Mouse (Mus musculus): ENCODE data around the gene Ngb. TPM values are rescaled to one million over a fixed set of nuclear protein-coding genes. Genes with fewer than 3 reads are reported as not detected.

Gene Ngb
- polyA plus RNA-seq, 1 experiment from 2014 or later = 0.43 TPM

DNA sequence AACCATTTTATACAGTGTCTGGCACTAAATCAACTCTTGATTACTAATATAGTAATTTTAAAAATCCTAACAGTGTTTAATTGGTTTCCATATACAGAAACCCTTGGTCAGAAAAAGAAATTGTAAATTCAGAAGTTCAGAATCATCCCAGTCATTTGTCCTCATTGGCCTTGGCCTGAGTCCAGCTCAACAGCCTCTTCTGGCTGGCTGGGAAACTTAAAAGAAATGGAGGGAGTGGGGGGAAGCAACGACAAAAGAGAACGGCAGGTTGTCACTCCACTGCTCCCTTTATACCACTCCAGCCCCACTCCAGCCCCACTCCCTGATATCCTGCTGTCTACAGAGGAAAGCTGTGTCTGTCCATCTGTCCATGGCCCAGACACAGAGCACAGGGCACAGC, 28.8 kb upstream of the Ngb start:
- no peak overlapping the region for H3K27ac ChIP-seq
- no peak overlapping the region for H3K4me2 ChIP-seq (replicated peaks)
- WGBS = 89% methylated on average over 2 of the region's 2 CpGs
- H3K36me3 ChIP-seq = peaks cover 43% of the 10 kb centered on the region; the same call in 1 of the 2 replicates
- no peaks in the 10 kb centered on the region for H3K27me3 ChIP-seq
- no peak overlapping the region for H3K9ac ChIP-seq
- no peak overlapping the region for H3K4me3 ChIP-seq
- ATAC-seq (ENCODE audit: low FRiP score) = no peak
- no peaks in the 10 kb centered on the region for H3K9me3 ChIP-seq (replicated peaks)
- H3K4me1 ChIP-seq = no peaks in the 10 kb centered on the region

DNA sequence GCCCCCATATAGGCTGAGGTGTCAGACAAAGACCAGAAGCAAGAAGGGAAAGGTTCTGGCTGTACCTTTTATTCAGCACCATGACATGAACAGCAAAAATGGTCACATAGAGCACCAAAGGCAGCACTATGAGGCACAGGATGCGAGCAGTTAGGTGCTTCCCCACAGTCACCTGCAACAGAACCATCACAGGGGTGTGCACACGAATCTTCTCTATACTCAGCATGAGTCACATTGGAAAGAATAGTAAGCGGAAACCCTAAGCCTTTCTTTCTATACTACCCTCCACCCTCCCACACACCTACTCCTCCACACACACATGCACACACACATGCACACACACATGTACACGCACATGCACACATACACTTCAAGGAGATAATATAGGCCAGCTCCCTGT, 27.9 kb upstream of the Ngb start:
- Histone ChIP-seq H3K9me3 (replicated peaks) (no peaks in the 10 kb centered on the region), H3K4me2 (replicated peaks) (no peak overlapping the region), H3K27ac (no peak overlapping the region), H3K36me3 (peaks cover 41% of the 10 kb centered on the region; the same call in 1 of the 2 replicates), H3K9ac (no peak overlapping the region), H3K4me3 (no peak overlapping the region), H3K4me1 (no peaks in the 10 kb centered on the region), H3K27me3 (no peaks in the 10 kb centered on the region)
- no peak for ATAC-seq (ENCODE audit: low FRiP score)
- 89% methylated on average over 4 of the region's 4 CpGs for WGBS

DNA sequence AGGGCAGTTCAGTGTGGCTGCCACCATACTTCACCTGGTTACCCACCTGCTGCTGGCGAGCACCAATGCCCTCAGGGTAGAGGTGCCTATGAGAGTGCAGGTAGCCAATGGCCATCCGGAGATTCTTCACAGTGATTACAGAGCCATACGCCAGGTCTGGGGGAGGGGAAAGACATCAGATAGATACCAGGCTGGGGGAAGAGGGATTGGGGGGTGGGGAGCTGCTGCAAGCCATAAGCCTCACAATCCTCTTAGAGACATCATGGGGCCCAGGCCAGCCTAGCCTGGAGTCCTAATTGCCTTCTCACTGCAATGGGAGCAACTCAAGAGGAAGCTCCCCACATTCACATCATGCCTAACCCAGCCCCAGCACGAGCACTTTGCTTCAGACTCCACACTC, 24.9 kb upstream of the Ngb start:
- H3K4me3 ChIP-seq = no peak overlapping the region
- H3K9ac ChIP-seq = no peak overlapping the region
- no peaks in the 10 kb centered on the region for H3K9me3 ChIP-seq (replicated peaks)
- no peak overlapping the region for H3K27ac ChIP-seq
- 83% methylated on average over 4 of the region's 4 CpGs for WGBS
- H3K4me2 ChIP-seq (replicated peaks) = no peak overlapping the region
- H3K27me3 ChIP-seq = no peaks in the 10 kb centered on the region
- no peaks in the 10 kb centered on the region for H3K4me1 ChIP-seq
- peaks cover 55% of the 10 kb centered on the region for H3K36me3 ChIP-seq
- ATAC-seq (ENCODE audit: low FRiP score) = no peak

DNA sequence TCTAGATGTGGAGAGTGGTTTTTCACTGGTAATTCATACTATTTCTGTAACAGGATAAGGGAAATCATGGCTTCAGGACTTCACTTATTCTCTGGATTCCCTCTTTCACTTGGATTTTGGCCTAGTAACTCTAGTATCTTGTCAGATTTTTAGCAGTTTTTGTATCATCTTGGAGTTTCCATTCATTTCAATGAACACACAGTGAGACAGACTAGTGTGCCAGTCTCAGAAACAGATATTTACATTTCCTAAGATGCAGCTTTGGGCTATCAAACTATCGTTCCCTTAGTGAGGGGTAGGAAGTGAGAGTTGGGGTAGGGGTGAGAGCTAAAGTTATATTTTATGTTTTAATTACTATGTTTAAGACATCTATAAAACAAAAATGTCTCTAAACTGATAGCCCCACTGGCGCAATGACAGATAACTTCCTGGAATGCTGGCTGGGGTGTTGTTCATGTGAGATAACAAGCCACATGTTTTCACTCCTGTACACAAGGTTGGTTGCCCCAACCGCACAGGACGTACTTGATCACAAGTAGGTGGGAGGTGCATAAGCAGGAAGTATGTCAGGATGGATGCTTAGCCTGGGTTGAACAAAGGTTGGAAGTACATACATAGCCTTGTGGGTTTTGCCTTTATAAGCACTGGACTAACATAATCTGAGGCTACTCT, 19.7 kb upstream of the Ngb start:
- H3K9ac ChIP-seq = no peak overlapping the region
- no peaks in the 10 kb centered on the region for H3K4me1 ChIP-seq
- 97% methylated on average over 4 of the region's 4 CpGs for WGBS
- no peak for ATAC-seq (ENCODE audit: low FRiP score)
- no peak overlapping the region for H3K4me2 ChIP-seq (replicated peaks)
- H3K27me3 ChIP-seq = no peaks in the 10 kb centered on the region
- no peak overlapping the region for H3K27ac ChIP-seq
- H3K36me3 ChIP-seq = peaks cover 50% of the 10 kb centered on the region
- H3K4me3 ChIP-seq = no peak overlapping the region
- H3K9me3 ChIP-seq (replicated peaks) = no peaks in the 10 kb centered on the region

DNA sequence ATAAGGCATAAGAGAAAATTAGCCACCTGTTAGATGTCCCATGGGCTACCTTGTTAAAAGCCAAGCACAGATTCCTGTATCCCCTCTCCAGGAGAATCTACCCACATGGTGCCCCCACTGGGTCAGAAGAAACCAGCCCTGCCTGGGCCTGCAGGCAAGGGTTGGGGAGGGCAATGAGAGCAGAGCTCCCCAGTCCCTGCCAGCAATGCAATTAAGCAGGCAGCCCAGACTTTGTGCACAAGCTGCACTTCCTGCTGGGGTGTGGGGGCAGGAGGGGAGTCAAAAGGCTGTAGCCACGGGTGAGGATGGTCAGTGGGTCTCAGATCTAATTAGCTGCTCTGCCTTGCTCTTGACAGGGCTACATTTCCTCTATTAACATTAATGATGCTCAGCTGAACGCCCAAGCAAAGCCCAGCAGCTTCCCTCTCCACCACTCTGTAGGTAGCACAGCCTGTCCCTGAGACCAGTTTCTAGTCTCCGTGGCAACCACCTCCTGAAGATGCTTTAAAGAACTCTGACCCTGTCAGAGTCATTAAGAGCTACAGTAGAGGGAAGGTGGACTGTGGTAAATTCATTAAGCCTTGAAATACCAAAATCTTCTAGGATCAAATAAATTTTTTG, 5.1 kb upstream of the Ngb start:
- Histone ChIP-seq H3K9me3 (replicated peaks) (no peaks in the 10 kb centered on the region), H3K27me3 (peaks cover 15% of the 10 kb centered on the region), H3K4me1 (peaks cover under 1% of the 10 kb centered on the region), H3K4me3 (no peak overlapping the region), H3K36me3 (peaks cover 29% of the 10 kb centered on the region), H3K9ac (no peak overlapping the region), H3K4me2 (replicated peaks) (no peak overlapping the region), H3K27ac (no peak overlapping the region)
- ATAC-seq (ENCODE audit: low FRiP score) = 0 out of 2 replicates have a peak, but pooled peaks have one; percentile 40
- 47% methylated on average over 3 of the region's 3 CpGs for WGBS

DNA sequence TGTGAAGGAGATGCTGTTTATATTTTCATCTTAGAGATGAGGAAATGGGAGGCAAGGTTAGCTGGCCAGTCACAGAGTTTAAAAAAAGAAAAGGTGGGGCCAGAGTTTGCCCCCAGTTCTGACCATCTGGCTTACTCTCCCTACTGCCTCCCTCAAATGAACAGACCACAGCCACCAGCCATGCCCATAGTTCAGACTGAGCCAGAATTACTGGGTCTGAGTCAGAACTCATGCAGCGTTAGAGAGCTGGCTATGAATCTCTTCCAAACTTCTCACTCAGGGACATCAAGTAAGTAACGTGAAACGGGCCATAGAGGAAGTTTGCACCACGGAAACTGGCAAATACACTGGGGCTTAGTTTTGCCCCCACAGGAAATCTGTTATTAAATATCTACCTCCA, 2.5 kb upstream of the Ngb start:
- no peak overlapping the region for H3K9ac ChIP-seq
- 87% methylated on average over 4 of the region's 4 CpGs for WGBS

DNA sequence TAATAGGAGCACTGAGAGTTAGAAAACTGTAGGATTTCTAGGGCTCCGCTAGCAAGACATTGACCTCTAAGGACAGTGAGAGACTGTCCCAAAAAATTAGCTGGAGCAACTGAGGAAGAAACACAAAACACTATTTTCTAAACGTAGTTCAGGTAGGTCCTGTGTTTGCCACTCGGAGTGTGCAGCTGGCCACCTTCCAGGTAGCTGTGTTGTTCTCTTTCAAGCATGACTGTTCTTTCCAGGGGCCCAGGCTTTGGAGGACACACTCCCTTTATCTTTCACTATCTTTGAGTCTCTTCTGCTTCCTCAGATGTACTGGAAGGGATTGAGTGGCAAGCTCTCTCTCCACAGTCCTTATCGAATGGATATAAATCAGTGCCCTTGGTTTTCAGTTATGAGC, 1.1 kb upstream of the Ngb start:
- WGBS = 95% methylated on average over 4 of the region's 4 CpGs
- Histone ChIP-seq H3K27me3 (peaks cover 45% of the 10 kb centered on the region), H3K36me3 (peaks cover 4% of the 10 kb centered on the region; the same call in 1 of the 2 replicates), H3K9ac (no peak overlapping the region), H3K4me3 (no peak overlapping the region), H3K27ac (no peak overlapping the region), H3K9me3 (replicated peaks) (no peaks in the 10 kb centered on the region), H3K4me1 (peaks cover 10% of the 10 kb centered on the region), H3K4me2 (replicated peaks) (no peak overlapping the region)
- no peak for ATAC-seq (ENCODE audit: low FRiP score)

More for the DNA sequence above, 2.5 kb upstream of the Ngb start:
- Histone ChIP-seq H3K4me1 (peaks cover 10% of the 10 kb centered on the region), H3K27ac (no peak overlapping the region), H3K9me3 (replicated peaks) (no peaks in the 10 kb centered on the region), H3K27me3 (peaks cover 41% of the 10 kb centered on the region), H3K4me3 (no peak overlapping the region), H3K4me2 (replicated peaks) (no peak overlapping the region), H3K36me3 (peaks cover 13% of the 10 kb centered on the region; the same call in 1 of the 2 replicates)
- no peak for ATAC-seq (ENCODE audit: low FRiP score)

DNA sequence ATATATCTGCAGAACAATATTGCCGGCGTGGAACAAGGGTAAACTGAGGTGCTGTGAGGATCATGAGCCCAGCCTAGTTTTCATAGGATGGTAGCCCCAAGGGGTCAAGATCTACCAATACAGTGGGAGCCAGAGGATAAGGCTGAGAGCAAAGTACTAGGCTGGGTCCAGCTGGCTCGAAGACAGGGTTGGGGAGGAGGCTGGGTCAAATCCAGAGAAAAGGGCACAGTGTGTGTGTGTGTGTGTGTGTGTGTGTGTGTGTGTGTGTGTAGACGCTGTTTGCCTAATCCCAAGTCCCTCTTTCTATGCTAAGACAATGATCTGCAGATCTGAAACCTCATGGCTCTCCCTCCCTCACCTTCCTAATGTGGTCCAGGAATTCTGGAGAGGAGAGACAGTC, 2.0 kb downstream of the Ngb start:
- 83% methylated on average over 4 of the region's 4 CpGs for whole genome bisulfite sequencing
- no peak for ATAC-seq (ENCODE audit: low FRiP score)

DNA sequence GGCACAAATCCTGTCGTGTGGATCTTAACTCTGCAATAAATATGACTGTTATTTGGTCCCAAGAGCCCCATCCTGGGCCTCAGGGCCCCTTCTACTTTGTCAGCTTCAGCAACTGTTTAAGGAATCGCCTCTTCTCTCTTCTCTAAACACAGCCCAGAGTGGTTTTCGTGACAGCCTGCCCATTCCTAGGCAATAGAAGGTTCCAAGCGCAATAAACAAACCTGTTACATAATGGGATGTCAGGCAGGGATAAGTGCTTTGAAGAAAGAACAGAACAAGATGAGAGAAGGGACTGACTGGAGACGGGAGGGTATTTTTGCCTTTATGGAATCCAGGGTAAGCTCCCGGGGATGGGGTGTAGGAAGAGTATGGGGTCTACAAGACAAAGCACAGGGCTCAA, 8.7 kb downstream of the Ngb start:
- 0 out of 2 replicates have a peak, but pooled peaks cover 3% of the 10 kb centered on the region for H3K4me1 ChIP-seq
- WGBS = 79% methylated on average over 6 of the region's 6 CpGs
- H3K4me2 ChIP-seq (replicated peaks) = no peak overlapping the region
- no peak for ATAC-seq (ENCODE audit: low FRiP score)
- H3K4me3 ChIP-seq = no peak overlapping the region
- no peaks in the 10 kb centered on the region for H3K36me3 ChIP-seq
- H3K9ac ChIP-seq = no peak overlapping the region
- H3K9me3 ChIP-seq (replicated peaks) = no peaks in the 10 kb centered on the region
- H3K27me3 ChIP-seq = 0 out of 2 replicates have a peak, but pooled peaks cover 3% of the 10 kb centered on the region
- no peak overlapping the region for H3K27ac ChIP-seq

More for the DNA sequence above, 2.0 kb downstream of the Ngb start:
- no peak overlapping the region for H3K4me2 ChIP-seq (replicated peaks)
- no peak overlapping the region for H3K4me3 ChIP-seq
- no peaks in the 10 kb centered on the region for H3K9me3 ChIP-seq (replicated peaks)
- no peak overlapping the region for H3K27ac ChIP-seq
- no peak overlapping the region for H3K9ac ChIP-seq
- no peaks in the 10 kb centered on the region for H3K36me3 ChIP-seq
- H3K27me3 ChIP-seq = peaks cover 46% of the 10 kb centered on the region
- H3K4me1 ChIP-seq = peaks cover 13% of the 10 kb centered on the region

DNA sequence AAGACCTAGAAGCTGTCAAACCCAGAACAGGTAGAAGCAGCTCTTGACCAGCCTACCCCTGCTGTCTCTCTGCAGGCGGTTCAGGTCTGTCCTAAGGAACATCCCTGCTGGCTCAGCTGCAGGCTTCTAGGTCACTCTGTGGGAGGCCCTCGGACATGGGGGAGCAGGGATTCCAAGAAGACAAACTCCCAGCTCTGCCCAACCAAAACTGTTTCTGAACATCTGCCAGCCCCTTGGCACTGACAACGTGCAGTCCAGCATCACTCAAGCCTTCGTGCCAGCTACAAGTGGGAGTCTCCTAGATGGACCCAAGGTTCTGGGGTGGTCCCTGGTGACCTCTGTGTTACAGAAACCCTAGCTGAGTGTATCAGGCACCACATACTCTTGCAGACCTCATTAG, 9.1 kb downstream of the Ngb start:
- H3K27me3 ChIP-seq = no peaks in the 10 kb centered on the region
- ATAC-seq (ENCODE audit: low FRiP score) = no peak
- H3K27ac ChIP-seq = no peak overlapping the region
- no peaks in the 10 kb centered on the region for H3K9me3 ChIP-seq (replicated peaks)
- H3K9ac ChIP-seq = no peak overlapping the region
- no peak overlapping the region for H3K4me3 ChIP-seq
- WGBS = 69% methylated on average over 4 of the region's 4 CpGs
- no peak overlapping the region for H3K4me2 ChIP-seq (replicated peaks)
- H3K4me1 ChIP-seq = 0 out of 2 replicates have a peak, but pooled peaks cover 3% of the 10 kb centered on the region
- H3K36me3 ChIP-seq = no peaks in the 10 kb centered on the region

DNA sequence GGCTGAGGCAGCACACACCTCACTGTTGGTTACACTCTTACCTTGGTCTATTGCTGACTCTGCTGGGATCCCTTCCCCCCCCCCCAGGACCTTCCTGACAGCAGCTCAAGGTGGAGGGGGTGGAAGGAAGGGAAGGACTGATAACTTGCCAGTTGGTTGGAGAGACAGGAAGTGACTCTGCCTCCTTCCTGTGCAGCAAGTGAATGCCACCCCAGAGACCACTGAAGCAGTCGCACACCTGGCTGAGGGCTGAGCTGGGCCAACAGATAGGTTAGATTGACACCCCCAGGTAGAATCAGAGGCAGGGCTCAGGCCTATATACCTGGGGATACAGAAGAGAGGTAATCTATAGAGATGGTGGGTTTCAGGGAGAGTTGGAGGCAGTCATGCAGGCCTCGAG, 10.4 kb downstream of the Ngb start:
- no peak overlapping the region for H3K4me2 ChIP-seq (replicated peaks)
- ATAC-seq (ENCODE audit: low FRiP score) = no peak
- 88% methylated on average over 2 of the region's 2 CpGs for WGBS
- H3K27ac ChIP-seq = no peak overlapping the region
- H3K9me3 ChIP-seq (replicated peaks) = no peaks in the 10 kb centered on the region
- no peak overlapping the region for H3K9ac ChIP-seq
- H3K27me3 ChIP-seq = no peaks in the 10 kb centered on the region
- H3K4me1 ChIP-seq = 0 out of 2 replicates have a peak, but pooled peaks cover 3% of the 10 kb centered on the region
- no peak overlapping the region for H3K4me3 ChIP-seq
- no peaks in the 10 kb centered on the region for H3K36me3 ChIP-seq

DNA sequence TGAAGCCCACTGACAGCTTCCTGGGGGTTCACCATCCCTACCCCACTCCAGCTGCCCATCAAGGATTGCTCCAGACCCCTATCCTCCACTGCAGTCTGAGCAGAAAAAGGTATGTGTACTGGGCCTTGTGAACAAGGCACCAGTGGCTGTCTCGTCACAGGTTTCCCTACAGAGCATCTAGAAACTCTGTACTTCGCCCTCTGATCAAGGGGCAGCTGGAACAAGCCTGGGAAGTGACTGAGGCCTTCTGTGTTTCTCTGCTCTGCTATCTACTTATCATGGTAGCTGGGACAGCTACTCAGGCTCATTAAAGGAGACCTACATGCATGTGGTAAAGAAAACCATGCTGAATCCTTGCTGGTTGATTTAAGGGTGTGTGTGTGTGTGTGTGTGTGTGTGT, 12.6 kb downstream of the Ngb start:
- no peaks in the 10 kb centered on the region for H3K27me3 ChIP-seq
- H3K4me1 ChIP-seq = no peaks in the 10 kb centered on the region
- H3K4me2 ChIP-seq (replicated peaks) = no peak overlapping the region
- H3K9me3 ChIP-seq (replicated peaks) = no peaks in the 10 kb centered on the region
- no peak overlapping the region for H3K9ac ChIP-seq
- no peak for ATAC-seq (ENCODE audit: low FRiP score)
- WGBS = 67% methylated on average over 2 of the region's 2 CpGs
- H3K27ac ChIP-seq = no peak overlapping the region
- no peaks in the 10 kb centered on the region for H3K36me3 ChIP-seq
- H3K4me3 ChIP-seq = no peak overlapping the region

DNA sequence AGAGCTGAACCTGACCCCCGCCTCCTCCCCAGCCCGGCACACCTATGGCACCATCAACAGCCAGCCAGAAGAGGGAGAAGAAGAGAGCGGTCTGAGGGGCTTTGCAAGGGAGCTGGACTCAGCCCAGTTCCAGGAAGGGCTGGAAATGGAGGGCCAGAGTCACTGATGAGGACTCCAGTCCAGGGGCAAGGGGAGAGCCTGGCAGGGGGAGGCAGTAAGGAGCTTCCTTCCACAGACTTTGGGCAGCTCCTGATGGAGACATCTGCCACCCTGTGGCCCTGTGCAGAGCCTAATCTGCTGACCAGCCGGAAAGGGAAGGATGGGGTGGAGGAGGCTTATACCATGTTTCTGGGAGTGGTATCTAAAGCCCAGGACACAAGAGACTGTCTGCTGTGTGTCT, 13.1 kb downstream of the Ngb start:
- Histone ChIP-seq H3K4me1 (no peaks in the 10 kb centered on the region), H3K27ac (no peak overlapping the region), H3K4me2 (replicated peaks) (no peak overlapping the region), H3K9me3 (replicated peaks) (no peaks in the 10 kb centered on the region), H3K4me3 (no peak overlapping the region), H3K9ac (no peak overlapping the region), H3K36me3 (no peaks in the 10 kb centered on the region), H3K27me3 (no peaks in the 10 kb centered on the region)
- 76% methylated on average over 4 of the region's 4 CpGs for WGBS
- ATAC-seq (ENCODE audit: low FRiP score) = no peak

Measured in hindbrain, embryonic 12.5 days (tissue).